Mouse (Mus musculus): Measurements from ENCODE around the gene Slc35e3.

The Slc35e3 gene

GRCm38 (mm10) chr10:117683734-117684037 lies 62.5 kb downstream of the Slc35e3 start:
- DNase-seq (ENCODE audit: low read depth): no peak

Data from naive thymus-derived CD4-positive, alpha-beta T cell, adult 2 months (primary cell).